ENCODE assay signal across 8 mouse cellular contexts in the genomic region with DNA sequence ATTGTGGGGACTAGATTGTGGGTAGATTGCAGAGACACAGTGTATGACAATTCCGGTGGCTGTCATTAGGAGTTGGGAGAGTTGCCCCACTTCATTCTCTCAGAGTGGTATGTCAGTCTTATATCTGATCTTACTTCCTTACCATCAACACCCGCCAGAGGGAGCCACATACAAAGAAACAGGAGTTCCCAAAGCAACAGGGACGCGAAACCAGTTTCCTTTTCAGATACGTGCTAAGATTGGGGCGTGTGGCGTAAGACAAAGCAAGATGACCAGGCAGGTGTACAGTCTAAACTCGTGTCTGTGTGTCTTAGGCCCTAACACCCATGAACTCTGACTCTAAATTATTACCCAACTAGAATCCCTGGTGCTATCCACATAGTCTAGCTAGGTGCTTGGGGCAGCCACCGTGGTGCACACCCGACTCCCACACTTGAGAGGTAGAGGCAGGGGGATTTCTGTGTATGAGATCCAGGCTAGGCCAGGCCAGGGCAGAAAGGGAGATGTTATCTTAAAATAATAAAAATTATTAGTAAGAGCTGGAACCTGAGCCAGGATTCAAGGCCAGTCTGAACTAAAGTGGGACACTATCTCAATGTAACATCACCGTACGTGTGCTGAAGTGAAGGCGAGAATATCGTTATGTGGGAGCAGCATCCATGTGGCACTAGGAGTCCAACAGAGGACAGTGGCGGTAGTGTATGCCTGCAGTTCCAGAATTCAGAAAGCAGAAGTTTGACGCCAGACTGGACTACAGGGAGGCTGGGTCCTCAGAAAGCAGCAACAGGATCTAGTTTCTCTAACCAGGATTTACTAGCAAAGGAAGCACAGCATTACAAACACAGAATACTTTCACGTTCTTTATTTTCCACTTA. TPM values are rescaled to one million over a fixed set of nuclear protein-coding genes. Genes with fewer than 3 reads are reported as not detected.
DNase-seq lines count a peak whose midpoint lies in the region; ATAC-seq and TF ChIP-seq lines count a peak whose summit lies in the region.

No protein-coding gene starts in this region.

- no peaks in the 10 kb centered on the region for H3K9me3 ChIP-seq in forebrain, embryonic 12.5 days
- no peaks in the 10 kb centered on the region for H3K9me3 ChIP-seq in heart, postnatal 0 days (replicated peaks; ENCODE audit: control insufficient read depth, low read length)
- H3K9me3 ChIP-seq in liver, embryonic 15.5 days (replicated peaks): no peaks in the 10 kb centered on the region
- H3K9me3 ChIP-seq in neural tube, embryonic 12.5 days: no peaks in the 10 kb centered on the region
- H3K9me3 ChIP-seq in stomach, postnatal 0 days (ENCODE audit: control insufficient read depth, low read length): no peaks in the 10 kb centered on the region

- WGBS in forebrain, embryonic 12.5 days: 54% methylated on average over 17 of the region's 17 CpGs
- WGBS in heart, postnatal 0 days: 37% methylated on average over 17 of the region's 17 CpGs
- 37% methylated on average over 17 of the region's 17 CpGs for WGBS in liver, embryonic 15.5 days (ENCODE audit: insufficient replicate concordance)
- WGBS in neural tube, embryonic 12.5 days: 57% methylated on average over 17 of the region's 17 CpGs
- 36% methylated on average over 17 of the region's 17 CpGs for whole genome bisulfite sequencing in stomach, postnatal 0 days

- ATAC-seq in cerebellum, adult (ENCODE audit: insufficient number of reproducible peaks, low FRiP score, low TSS enrichment): 0 out of 2 replicates have a peak, but pooled peaks have one; percentile 42
- ATAC-seq in forebrain, embryonic 12.5 days (ENCODE audit: low FRiP score): peak; percentile 37
- ATAC-seq in heart, postnatal 0 days (ENCODE audit: insufficient read depth, low read depth): peak; percentile 15
- no peak for ATAC-seq in liver, embryonic 15.5 days (ENCODE audit: insufficient read depth)
- ATAC-seq in neural tube, embryonic 12.5 days (ENCODE audit: low FRiP score, low read depth): 0 out of 2 replicates have a peak, but pooled peaks have one; percentile 12
- ATAC-seq in stomach, postnatal 0 days (ENCODE audit: low FRiP score, low TSS enrichment): peak; percentile 63

- no peak for TF ChIP-seq EP300 in heart, postnatal 0 days (IDR thresholded peaks at IDR 0.05; ENCODE audit: low read depth)
- no peak for TF ChIP-seq EP300 in stomach, postnatal 0 days (optimal IDR thresholded peaks at IDR 0.05)

- peak overlapping the region; percentile 19; the same call in 1 of the 2 replicates for H3K4me2 ChIP-seq in forebrain, embryonic 12.5 days
- H3K4me2 ChIP-seq in heart, postnatal 0 days (ENCODE audit: low read depth, low read length): peak overlapping the region; percentile 52
- peak overlapping the region; percentile 63 for H3K4me2 ChIP-seq in liver, embryonic 15.5 days
- H3K4me2 ChIP-seq in neural tube, embryonic 12.5 days (replicated peaks): peak overlapping the region; percentile 26
- H3K4me2 ChIP-seq in stomach, postnatal 0 days (replicated peaks; ENCODE audit: low read depth): peak overlapping the region; percentile 39

- H3K36me3 ChIP-seq in forebrain, embryonic 12.5 days (replicated peaks): peaks cover 41% of the 10 kb centered on the region
- H3K36me3 ChIP-seq in heart, postnatal 0 days (replicated peaks; ENCODE audit: control insufficient read depth, insufficient read depth, low read length): peaks cover 40% of the 10 kb centered on the region
- peaks cover 46% of the 10 kb centered on the region for H3K36me3 ChIP-seq in liver, embryonic 15.5 days (replicated peaks)
- peaks cover 35% of the 10 kb centered on the region for H3K36me3 ChIP-seq in neural tube, embryonic 12.5 days
- 0 out of 2 replicates have a peak, but pooled peaks cover 1% of the 10 kb centered on the region for H3K36me3 ChIP-seq in stomach, postnatal 0 days (ENCODE audit: control insufficient read depth, insufficient read depth, low read length)

- peaks cover 33% of the 10 kb centered on the region for H3K4me1 ChIP-seq in forebrain, embryonic 12.5 days
- no peaks in the 10 kb centered on the region for H3K4me1 ChIP-seq in heart, postnatal 0 days (ENCODE audit: control insufficient read depth, insufficient read depth)
- peaks cover 16% of the 10 kb centered on the region for H3K4me1 ChIP-seq in liver, embryonic 15.5 days (replicated peaks)
- peaks cover 20% of the 10 kb centered on the region for H3K4me1 ChIP-seq in neural tube, embryonic 12.5 days
- no peaks in the 10 kb centered on the region; the same call in 1 of the 2 replicates for H3K4me1 ChIP-seq in stomach, postnatal 0 days (replicated peaks; ENCODE audit: control insufficient read depth, insufficient read depth)

- DNase-seq in ES-CJ7 (ENCODE audit: low read depth, low spot score): peak; percentile 82
- peak; percentile 90 for DNase-seq in heart, postnatal 0 days (ENCODE audit: low spot score)
- DNase-seq in kidney, postnatal 36 days: peak; percentile 89 to 93
- DNase-seq in stomach, postnatal 0 days (ENCODE audit: low spot score): peak; percentile 87

- no peaks in the 10 kb centered on the region for H3K27me3 ChIP-seq in forebrain, embryonic 12.5 days
- H3K27me3 ChIP-seq in heart, postnatal 0 days (ENCODE audit: control insufficient read depth, insufficient read depth, low read length): no peaks in the 10 kb centered on the region
- no peaks in the 10 kb centered on the region for H3K27me3 ChIP-seq in liver, embryonic 15.5 days
- no peaks in the 10 kb centered on the region for H3K27me3 ChIP-seq in neural tube, embryonic 12.5 days (replicated peaks)
- H3K27me3 ChIP-seq in stomach, postnatal 0 days (ENCODE audit: control insufficient read depth, insufficient read depth, low read length): no peaks in the 10 kb centered on the region

- peak; percentile 93 for TF ChIP-seq CTCF in heart, postnatal 0 days (IDR thresholded peaks at IDR 0.05; ENCODE audit: low read depth)
- peak; percentile 95 for TF ChIP-seq CTCF in stomach, postnatal 0 days (IDR thresholded peaks at IDR 0.05; ENCODE audit: low read depth)

- no peak overlapping the region for H3K4me3 ChIP-seq in forebrain, embryonic 12.5 days (replicated peaks)
- H3K4me3 ChIP-seq in heart, postnatal 0 days (ENCODE audit: low read depth, low read length): 0 out of 2 replicates have a peak overlapping the region, but pooled peaks have one; percentile 7
- peak overlapping the region; percentile 40 for H3K4me3 ChIP-seq in liver, embryonic 15.5 days (replicated peaks)
- no peak overlapping the region for H3K4me3 ChIP-seq in neural tube, embryonic 12.5 days
- no peak overlapping the region for H3K4me3 ChIP-seq in stomach, postnatal 0 days (ENCODE audit: low read depth, low read length)

- H3K9ac ChIP-seq in forebrain, embryonic 12.5 days: 0 out of 2 replicates have a peak overlapping the region, but pooled peaks have one; percentile 13
- no peak overlapping the region for H3K9ac ChIP-seq in heart, postnatal 0 days (replicated peaks; ENCODE audit: low read depth, low read length)
- H3K9ac ChIP-seq in liver, embryonic 15.5 days: no peak overlapping the region
- no peak overlapping the region for H3K9ac ChIP-seq in neural tube, embryonic 12.5 days
- H3K9ac ChIP-seq in stomach, postnatal 0 days (ENCODE audit: low read length): no peak overlapping the region

- peak overlapping the region; percentile 91 for H3K27ac ChIP-seq in forebrain, embryonic 12.5 days
- peak overlapping the region; percentile 13; the same call in 1 of the 2 replicates for H3K27ac ChIP-seq in heart, postnatal 0 days (ENCODE audit: low read depth)
- H3K27ac ChIP-seq in liver, embryonic 15.5 days (replicated peaks): no peak overlapping the region
- H3K27ac ChIP-seq in neural tube, embryonic 12.5 days: peak overlapping the region; percentile 60
- peak overlapping the region; percentile 63 for H3K27ac ChIP-seq in stomach, postnatal 0 days (replicated peaks)

RNA-seq across cellular contexts. Expression of a gene that starts 5.1 kb away (rescaled TPM):
- polyA plus RNA-seq in forebrain, embryonic 12.5 days (2016; fragmentation: Nextera tagmentation; extraction: Ambion mirVana): 18.5 and 21.9 TPM in 2 replicates
- total RNA-seq in heart, postnatal 0 days (2014; rRNA removed; ENCODE audit: low replicate concordance): 3.6 and 11.8 TPM in 2 replicates
- polyA plus RNA-seq in heart, postnatal 0 days (2015; fragmentation: Nextera tagmentation; extraction: Ambion mirVana): 3.9 and 4.1 TPM in 2 replicates
- polyA plus RNA-seq in liver, embryonic 15.5 days (2015; fragmentation: Nextera tagmentation; extraction: Ambion mirVana): 2.5 and 3.5 TPM in 2 replicates
- 16.0 and 16.8 TPM in 2 replicates for polyA plus RNA-seq in neural tube, embryonic 12.5 days (2016; fragmentation: Nextera tagmentation; extraction: Ambion mirVana)
- 4.5 and 5.4 TPM in 2 replicates for polyA plus RNA-seq in stomach, postnatal 0 days (2015; fragmentation: Nextera tagmentation; extraction: Ambion mirVana)

RNA-seq across cellular contexts. Expression of a gene that starts 29.2 kb away (rescaled TPM):
- 13.6 and 14.9 TPM in 2 replicates for polyA plus RNA-seq in forebrain, embryonic 12.5 days (2016; fragmentation: Nextera tagmentation; extraction: Ambion mirVana)
- 48.8 and 52.3 TPM in 2 replicates for total RNA-seq in heart, postnatal 0 days (2014; rRNA removed; ENCODE audit: low replicate concordance)
- 9.3 and 10.4 TPM in 2 replicates for polyA plus RNA-seq in heart, postnatal 0 days (2015; fragmentation: Nextera tagmentation; extraction: Ambion mirVana)
- 6.0 and 6.8 TPM in 2 replicates for polyA plus RNA-seq in liver, embryonic 15.5 days (2015; fragmentation: Nextera tagmentation; extraction: Ambion mirVana)
- polyA plus RNA-seq in neural tube, embryonic 12.5 days (2016; fragmentation: Nextera tagmentation; extraction: Ambion mirVana): 16.3 and 16.6 TPM in 2 replicates
- polyA plus RNA-seq in stomach, postnatal 0 days (2015; fragmentation: Nextera tagmentation; extraction: Ambion mirVana): 5.7 and 6.8 TPM in 2 replicates

RNA-seq across cellular contexts. Expression of a gene that starts 40.4 kb away (rescaled TPM):
- 229 and 231 TPM in 2 replicates for polyA plus RNA-seq in forebrain, embryonic 12.5 days (2016; fragmentation: Nextera tagmentation; extraction: Ambion mirVana)
- total RNA-seq in heart, postnatal 0 days (2014; rRNA removed; ENCODE audit: low replicate concordance): 43.5 and 47.8 TPM in 2 replicates
- 42.2 and 44.7 TPM in 2 replicates for polyA plus RNA-seq in heart, postnatal 0 days (2015; fragmentation: Nextera tagmentation; extraction: Ambion mirVana)
- 25.7 and 26.1 TPM in 2 replicates for polyA plus RNA-seq in liver, embryonic 15.5 days (2015; fragmentation: Nextera tagmentation; extraction: Ambion mirVana)
- 211 and 212 TPM in 2 replicates for polyA plus RNA-seq in neural tube, embryonic 12.5 days (2016; fragmentation: Nextera tagmentation; extraction: Ambion mirVana)
- 37.7 and 38.6 TPM in 2 replicates for polyA plus RNA-seq in stomach, postnatal 0 days (2015; fragmentation: Nextera tagmentation; extraction: Ambion mirVana)

Comparison
In these comparisons a context has a peak if more than half of its experiments do, and no peak if none do; other contexts are left out.
1. H3K4me3 ChIP-seq: peak in heart, postnatal 0 days (single experiment) and liver, embryonic 15.5 days (single experiment); none in forebrain, embryonic 12.5 days (single experiment), neural tube, embryonic 12.5 days (single experiment) and stomach, postnatal 0 days (single experiment).
2. Peak in every context shown above with its lines, with median percentiles within 50 percentile points of each other: DNase-seq and H3K4me2 ChIP-seq.